Mouse (Mus musculus): ENCODE measurements around the gene Ctbp1. TPM values are rescaled to one million over a fixed set of nuclear protein-coding genes. Genes with fewer than 3 reads are reported as not detected.

Ctbp1 gene
- polyA plus RNA-seq, 1 experiment from 2014 or later = 396 TPM

- Histone ChIP-seq H3K4me1 (ENCODE audit: control insufficient read depth, insufficient read depth, low read length) (peaks cover 4% of the 10 kb centered on the region), H3K36me3 (replicated peaks; ENCODE audit: control insufficient read depth, insufficient read depth, low read depth, low read length) (no peaks in the 10 kb centered on the region), H3K27me3 (ENCODE audit: control insufficient read depth, insufficient read depth, low read length) (no peaks in the 10 kb centered on the region), H3K4me2 (ENCODE audit: low read depth, low read length) (no peak overlapping the region), H3K9me3 (replicated peaks; ENCODE audit: control insufficient read depth, low read length) (no peaks in the 10 kb centered on the region), H3K27ac (replicated peaks; ENCODE audit: low read depth, low read length) (no peak overlapping the region), H3K9ac (replicated peaks; ENCODE audit: low read length) (no peak overlapping the region), H3K4me3 (ENCODE audit: low read depth, low read length) (no peak overlapping the region)
- 47% methylated on average over 3 of the region's 3 CpGs for WGBS
- DNase-seq (ENCODE audit: low spot score) (no peak), ATAC-seq (replicated peaks; ENCODE audit: insufficient number of reproducible peaks, low FRiP score, low TSS enrichment, low read depth) (no peak)
These were observed 57.1 kb downstream of the Ctbp1 start for GRCm38 (mm10) chr5:33217663-33218062.

GRCm38 (mm10) chr5:33214723-33215122 is 60.1 kb downstream of the Ctbp1 start:
- H3K9me3 ChIP-seq (replicated peaks; ENCODE audit: control insufficient read depth, low read length) = no peaks in the 10 kb centered on the region
- H3K36me3 ChIP-seq (replicated peaks; ENCODE audit: control insufficient read depth, insufficient read depth, low read depth, low read length) = no peaks in the 10 kb centered on the region
- H3K4me1 ChIP-seq (ENCODE audit: control insufficient read depth, insufficient read depth, low read length) = peaks cover 4% of the 10 kb centered on the region
- H3K4me3 ChIP-seq (ENCODE audit: low read depth, low read length) = no peak overlapping the region
- no peak overlapping the region for H3K27ac ChIP-seq (replicated peaks; ENCODE audit: low read depth, low read length)
- ATAC-seq (replicated peaks; ENCODE audit: insufficient number of reproducible peaks, low FRiP score, low TSS enrichment, low read depth) (no peak), DNase-seq (ENCODE audit: low spot score) (no peak)
- WGBS = 68% methylated on average over 4 of the region's 4 CpGs
- H3K27me3 ChIP-seq (ENCODE audit: control insufficient read depth, insufficient read depth, low read length) = no peaks in the 10 kb centered on the region
- H3K9ac ChIP-seq (replicated peaks; ENCODE audit: low read length) = no peak overlapping the region
- H3K4me2 ChIP-seq (ENCODE audit: low read depth, low read length) = no peak overlapping the region

GRCm38 (mm10) chr5:33211254-33211653 is 63.5 kb downstream of the Ctbp1 start:
- no peak overlapping the region for H3K4me3 ChIP-seq (ENCODE audit: low read depth, low read length)
- H3K27me3 ChIP-seq (ENCODE audit: control insufficient read depth, insufficient read depth, low read length) = no peaks in the 10 kb centered on the region
- H3K27ac ChIP-seq (replicated peaks; ENCODE audit: low read depth, low read length) = no peak overlapping the region
- H3K4me2 ChIP-seq (ENCODE audit: low read depth, low read length) = no peak overlapping the region
- H3K9me3 ChIP-seq (replicated peaks; ENCODE audit: control insufficient read depth, low read length) = no peaks in the 10 kb centered on the region
- DNase-seq (ENCODE audit: low spot score) (no peak), ATAC-seq (replicated peaks; ENCODE audit: insufficient number of reproducible peaks, low FRiP score, low TSS enrichment, low read depth) (no peak)
- H3K4me1 ChIP-seq (ENCODE audit: control insufficient read depth, insufficient read depth, low read length) = no peaks in the 10 kb centered on the region
- no peak overlapping the region for H3K9ac ChIP-seq (replicated peaks; ENCODE audit: low read length)
- H3K36me3 ChIP-seq (replicated peaks; ENCODE audit: control insufficient read depth, insufficient read depth, low read depth, low read length) = no peaks in the 10 kb centered on the region
- WGBS = 94% methylated on average over 5 of the region's 5 CpGs

GRCm38 (mm10) chr5:33210515-33210914 is 64.3 kb downstream of the Ctbp1 start:
- H3K36me3 ChIP-seq (replicated peaks; ENCODE audit: control insufficient read depth, insufficient read depth, low read depth, low read length) = no peaks in the 10 kb centered on the region
- DNase-seq (ENCODE audit: low spot score) = no peak
- no peak overlapping the region for H3K4me3 ChIP-seq (ENCODE audit: low read depth, low read length)
- no peak overlapping the region for H3K27ac ChIP-seq (replicated peaks; ENCODE audit: low read depth, low read length)
- no peaks in the 10 kb centered on the region for H3K4me1 ChIP-seq (ENCODE audit: control insufficient read depth, insufficient read depth, low read length)
- H3K4me2 ChIP-seq (ENCODE audit: low read depth, low read length) = no peak overlapping the region
- WGBS = 85% methylated on average over 3 of the region's 3 CpGs
- no peak for ATAC-seq (replicated peaks; ENCODE audit: insufficient number of reproducible peaks, low FRiP score, low TSS enrichment, low read depth)
- H3K27me3 ChIP-seq (ENCODE audit: control insufficient read depth, insufficient read depth, low read length) = no peaks in the 10 kb centered on the region
- H3K9me3 ChIP-seq (replicated peaks; ENCODE audit: control insufficient read depth, low read length) = no peaks in the 10 kb centered on the region
- H3K9ac ChIP-seq (replicated peaks; ENCODE audit: low read length) = no peak overlapping the region

- H3K27ac ChIP-seq (replicated peaks; ENCODE audit: low read depth, low read length) = no peak overlapping the region
- no peak overlapping the region for H3K4me3 ChIP-seq (ENCODE audit: low read depth, low read length)
- no peak overlapping the region for H3K9ac ChIP-seq (replicated peaks; ENCODE audit: low read length)
- ATAC-seq (replicated peaks; ENCODE audit: insufficient number of reproducible peaks, low FRiP score, low TSS enrichment, low read depth) (no peak), DNase-seq (ENCODE audit: low spot score) (no peak)
- no peaks in the 10 kb centered on the region for H3K27me3 ChIP-seq (ENCODE audit: control insufficient read depth, insufficient read depth, low read length)
- no peaks in the 10 kb centered on the region for H3K36me3 ChIP-seq (replicated peaks; ENCODE audit: control insufficient read depth, insufficient read depth, low read depth, low read length)
- H3K9me3 ChIP-seq (replicated peaks; ENCODE audit: control insufficient read depth, low read length) = no peaks in the 10 kb centered on the region
- WGBS = 73% methylated on average over 14 of the region's 14 CpGs
- no peaks in the 10 kb centered on the region for H3K4me1 ChIP-seq (ENCODE audit: control insufficient read depth, insufficient read depth, low read length)
- H3K4me2 ChIP-seq (ENCODE audit: low read depth, low read length) = no peak overlapping the region
These were observed 66.1 kb downstream of the Ctbp1 start for GRCm38 (mm10) chr5:33208533-33209245.

GRCm38 (mm10) chr5:33207136-33207535 is 67.7 kb downstream of the Ctbp1 start:
- Histone ChIP-seq H3K36me3 (replicated peaks; ENCODE audit: control insufficient read depth, insufficient read depth, low read depth, low read length) (no peaks in the 10 kb centered on the region), H3K27ac (replicated peaks; ENCODE audit: low read depth, low read length) (no peak overlapping the region), H3K4me3 (ENCODE audit: low read depth, low read length) (no peak overlapping the region), H3K4me2 (ENCODE audit: low read depth, low read length) (no peak overlapping the region), H3K27me3 (ENCODE audit: control insufficient read depth, insufficient read depth, low read length) (no peaks in the 10 kb centered on the region), H3K9me3 (replicated peaks; ENCODE audit: control insufficient read depth, low read length) (no peaks in the 10 kb centered on the region), H3K4me1 (ENCODE audit: control insufficient read depth, insufficient read depth, low read length) (no peaks in the 10 kb centered on the region), H3K9ac (replicated peaks; ENCODE audit: low read length) (no peak overlapping the region)
- WGBS = 62% methylated on average over 9 of the region's 9 CpGs
- no peak for DNase-seq (ENCODE audit: low spot score)
- ATAC-seq (replicated peaks; ENCODE audit: insufficient number of reproducible peaks, low FRiP score, low TSS enrichment, low read depth) = no peak

- no peak overlapping the region for H3K9ac ChIP-seq (replicated peaks; ENCODE audit: low read length)
- H3K9me3 ChIP-seq (replicated peaks; ENCODE audit: control insufficient read depth, low read length) = no peaks in the 10 kb centered on the region
- no peak overlapping the region for H3K27ac ChIP-seq (replicated peaks; ENCODE audit: low read depth, low read length)
- H3K4me1 ChIP-seq (ENCODE audit: control insufficient read depth, insufficient read depth, low read length) = no peaks in the 10 kb centered on the region
- ATAC-seq (replicated peaks; ENCODE audit: insufficient number of reproducible peaks, low FRiP score, low TSS enrichment, low read depth) (no peak), DNase-seq (ENCODE audit: low spot score) (no peak)
- H3K4me2 ChIP-seq (ENCODE audit: low read depth, low read length) = no peak overlapping the region
- WGBS = 81% methylated on average over 7 of the region's 7 CpGs
- H3K4me3 ChIP-seq (ENCODE audit: low read depth, low read length) = no peak overlapping the region
- no peaks in the 10 kb centered on the region for H3K27me3 ChIP-seq (ENCODE audit: control insufficient read depth, insufficient read depth, low read length)
- H3K36me3 ChIP-seq (replicated peaks; ENCODE audit: control insufficient read depth, insufficient read depth, low read depth, low read length) = no peaks in the 10 kb centered on the region
These were observed 68.5 kb downstream of the Ctbp1 start for GRCm38 (mm10) chr5:33206328-33206727.

- no peak overlapping the region for H3K4me2 ChIP-seq (ENCODE audit: low read depth, low read length)
- no peaks in the 10 kb centered on the region for H3K36me3 ChIP-seq (replicated peaks; ENCODE audit: control insufficient read depth, insufficient read depth, low read depth, low read length)
- ATAC-seq (replicated peaks; ENCODE audit: insufficient number of reproducible peaks, low FRiP score, low TSS enrichment, low read depth) (no peak), DNase-seq (ENCODE audit: low spot score) (no peak)
- H3K4me1 ChIP-seq (ENCODE audit: control insufficient read depth, insufficient read depth, low read length) = no peaks in the 10 kb centered on the region
- no peak overlapping the region for H3K27ac ChIP-seq (replicated peaks; ENCODE audit: low read depth, low read length)
- no peaks in the 10 kb centered on the region for H3K9me3 ChIP-seq (replicated peaks; ENCODE audit: control insufficient read depth, low read length)
- H3K9ac ChIP-seq (replicated peaks; ENCODE audit: low read length) = no peak overlapping the region
- no peak overlapping the region for H3K4me3 ChIP-seq (ENCODE audit: low read depth, low read length)
- WGBS = 79% methylated on average over 7 of the region's 7 CpGs
- no peaks in the 10 kb centered on the region for H3K27me3 ChIP-seq (ENCODE audit: control insufficient read depth, insufficient read depth, low read length)
These were observed 70.5 kb downstream of the Ctbp1 start for GRCm38 (mm10) chr5:33204284-33204683.
